Mouse (Mus musculus) retina, postnatal 7 days (tissue): ENCODE results near the gene Bhlhe41.
A peak's percentile ranks its signal among the peaks of the same experiment; 100 is the strongest.

Experiments
- DNase-seq: peaks from one replicate; pipeline ENCODE4 v3.0.0-alpha.2; 2012; ENCODE audit warnings: low read depth, low spot score

The Bhlhe41 gene

DNA sequence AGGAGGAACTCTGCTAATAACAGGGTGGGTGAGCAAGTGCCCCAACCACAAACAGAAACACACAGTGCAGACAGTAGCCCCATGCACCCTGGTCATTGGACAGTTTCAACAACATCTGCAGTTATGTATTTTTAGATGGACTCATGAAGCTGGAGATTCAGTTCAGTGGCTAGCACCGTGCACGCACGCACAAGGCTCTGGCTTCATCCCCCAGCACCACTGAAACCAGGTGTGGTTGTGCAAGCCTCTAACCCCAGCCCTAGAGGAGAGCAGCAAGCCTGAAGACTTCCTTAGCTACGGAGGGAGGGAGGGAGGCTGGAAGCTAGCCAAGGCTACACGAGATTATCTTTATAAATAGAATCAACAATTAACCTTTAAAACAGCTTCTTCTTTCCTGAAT lies 19.7 kb downstream of the Bhlhe41 start:
- DNase-seq, result no peak

- DNase-seq, result no peak
Observed at GRCm38 (mm10) chr6:145835359-145835758, 30.0 kb downstream of the Bhlhe41 start.

DNA sequence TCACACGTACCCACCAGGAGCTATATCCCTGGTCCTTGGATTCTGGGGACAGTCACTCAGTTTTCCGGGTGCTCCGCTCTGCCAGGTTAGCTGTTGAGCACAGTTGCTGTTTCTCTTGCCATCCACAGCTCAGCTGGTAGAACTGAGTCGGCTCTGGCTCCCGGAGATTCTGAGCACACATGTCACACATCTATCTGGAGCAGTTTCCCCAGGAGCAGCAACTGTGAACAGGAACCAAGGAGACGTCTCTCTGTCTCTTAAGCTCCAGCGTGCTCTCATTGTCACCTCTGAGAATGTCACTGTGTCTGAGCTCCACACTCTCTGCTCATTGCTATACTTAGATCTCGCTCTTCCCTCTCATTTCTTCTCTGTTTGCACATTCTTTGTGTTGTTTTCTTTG lies 32.4 kb downstream of the Bhlhe41 start:
- DNase-seq, result no peak

DNA sequence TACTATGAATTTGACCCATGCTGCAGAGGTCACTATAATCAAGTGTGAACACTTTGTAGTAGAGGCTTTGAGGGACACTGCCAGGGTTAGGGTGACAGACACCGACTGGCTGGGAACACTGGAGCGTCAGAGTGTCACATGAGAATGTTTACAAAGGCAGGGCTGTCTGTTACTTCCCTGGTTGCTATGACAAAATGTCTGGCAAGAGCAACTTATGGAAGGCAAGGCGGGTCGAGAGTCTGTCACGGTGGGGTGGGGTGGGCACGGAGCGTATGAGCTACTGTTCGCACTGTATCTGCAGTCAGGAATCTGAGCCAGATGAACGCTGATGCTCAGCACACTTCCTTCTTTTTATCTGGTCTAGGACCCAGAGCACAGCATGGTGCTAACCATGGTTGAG lies 34.7 kb downstream of the Bhlhe41 start:
- DNase-seq, result no peak

DNA sequence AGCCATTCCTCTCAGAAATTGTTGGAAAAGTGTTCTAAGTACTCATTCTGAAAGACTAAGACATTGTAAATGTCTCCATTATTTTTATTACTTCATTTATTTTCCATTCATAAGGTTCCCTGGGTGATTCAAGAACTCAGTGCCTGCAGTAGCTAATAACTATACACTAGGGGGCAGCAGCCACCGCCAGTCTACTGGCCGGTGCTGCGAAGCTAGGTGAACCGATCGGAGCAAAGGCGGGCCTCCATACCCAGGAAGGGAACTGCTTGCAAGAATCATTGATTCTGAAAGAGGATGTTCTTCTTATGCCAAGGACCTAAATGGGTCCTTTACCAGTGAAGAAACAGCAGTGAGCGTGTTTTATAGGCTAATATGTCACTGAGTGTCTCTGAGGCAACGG lies 35.2 kb downstream of the Bhlhe41 start:
- peak; percentile 47 for DNase-seq

GRCm38 (mm10) chr6:145829062-145829835 lies 36.1 kb downstream of the Bhlhe41 start:
- DNase-seq, result no peak

- DNase-seq, result no peak
Observed at GRCm38 (mm10) chr6:145826305-145826704, 39.1 kb downstream of the Bhlhe41 start.

- DNase-seq, result peak; percentile 38
Observed at GRCm38 (mm10) chr6:145823588-145824234, 41.6 kb downstream of the Bhlhe41 start.

DNA sequence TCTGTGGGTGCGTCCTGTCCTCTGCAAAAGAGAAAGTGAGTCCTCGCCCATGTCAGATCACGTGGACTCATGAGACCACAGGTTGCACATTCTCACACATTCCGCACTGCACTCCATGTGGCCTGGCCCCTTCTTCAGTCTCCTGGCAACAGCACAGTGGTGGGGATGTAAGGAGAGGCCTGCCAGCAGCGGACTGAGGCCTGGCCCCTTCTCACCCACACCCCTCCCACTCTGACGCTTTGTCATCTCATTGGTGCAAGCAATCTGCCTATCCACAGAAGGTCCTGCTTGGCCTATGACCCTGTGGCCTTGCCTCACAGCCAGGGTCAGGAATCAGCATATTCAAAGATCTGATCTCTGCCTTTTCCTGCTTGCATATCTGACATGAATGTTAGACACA lies 42.3 kb downstream of the Bhlhe41 start:
- DNase-seq, result no peak

DNA sequence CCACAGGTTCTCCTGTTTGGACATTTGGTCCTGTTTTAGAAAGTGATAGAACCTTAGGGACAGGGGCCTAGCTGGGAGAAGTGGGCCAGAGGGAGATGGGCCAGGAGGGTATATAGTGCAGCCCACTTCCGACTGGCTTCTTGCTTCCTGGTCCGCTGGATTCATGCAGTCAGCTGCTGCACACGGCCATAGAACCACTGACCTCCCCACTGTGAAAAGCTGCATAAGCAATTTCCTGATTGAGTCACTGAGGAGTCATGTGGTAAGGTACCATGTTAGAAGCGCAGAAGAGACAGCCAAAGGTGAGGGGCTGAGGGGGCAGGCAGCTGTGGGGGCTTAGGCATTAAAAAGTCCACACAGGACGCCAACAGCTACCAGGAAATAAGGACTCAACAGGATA lies 43.1 kb downstream of the Bhlhe41 start:
- no peak for DNase-seq

GRCm38 (mm10) chr6:145819151-145819550 lies 46.2 kb downstream of the Bhlhe41 start:
- DNase-seq, result no peak

DNA sequence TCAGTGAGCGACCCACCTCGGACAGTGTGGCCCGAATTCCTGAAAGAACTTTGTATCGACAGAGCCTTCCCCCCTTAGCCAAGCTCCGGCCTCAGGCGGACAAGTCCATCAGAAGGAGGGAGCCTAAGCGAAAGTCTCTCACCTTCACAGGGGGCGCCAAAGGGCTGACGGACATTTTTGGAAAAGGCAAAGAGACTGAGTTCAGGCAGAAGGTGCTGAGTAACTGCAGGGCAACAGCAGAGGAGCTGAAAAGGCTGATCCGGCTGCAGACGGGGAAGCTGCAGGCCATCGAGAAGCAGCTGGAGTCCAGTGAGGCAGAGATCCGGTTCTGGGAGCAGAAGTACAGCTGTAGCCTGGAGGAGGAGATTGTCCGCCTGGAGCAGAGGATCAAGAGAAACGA lies 50.2 kb downstream of the Bhlhe41 start:
- no peak for DNase-seq

DNA sequence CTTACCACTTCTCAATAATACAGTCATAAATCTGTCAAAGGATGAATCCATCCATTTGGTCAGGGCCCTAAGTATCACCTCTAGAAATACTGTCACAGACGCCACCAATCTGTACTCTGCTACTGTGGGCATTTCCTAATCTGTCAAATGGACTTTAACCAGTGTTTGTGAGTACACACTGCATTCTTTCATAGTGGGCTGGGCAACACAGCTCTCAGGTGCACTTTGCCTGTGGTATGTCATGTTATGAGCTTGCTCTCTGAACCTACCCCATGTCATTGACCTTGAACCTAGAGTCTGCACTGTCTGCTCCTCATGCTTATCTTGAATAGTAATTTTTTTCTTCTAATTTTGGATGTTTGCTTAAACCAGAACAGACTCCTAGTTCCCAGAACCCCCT lies 54.2 kb downstream of the Bhlhe41 start:
- no peak for DNase-seq

- no peak for DNase-seq
Observed at GRCm38 (mm10) chr6:145810015-145810414, 55.3 kb downstream of the Bhlhe41 start.

GRCm38 (mm10) chr6:145809566-145809965 lies 55.8 kb downstream of the Bhlhe41 start:
- no peak for DNase-seq
